11 mouse cellular contexts compared by ENCODE assay signal in the genomic region with DNA sequence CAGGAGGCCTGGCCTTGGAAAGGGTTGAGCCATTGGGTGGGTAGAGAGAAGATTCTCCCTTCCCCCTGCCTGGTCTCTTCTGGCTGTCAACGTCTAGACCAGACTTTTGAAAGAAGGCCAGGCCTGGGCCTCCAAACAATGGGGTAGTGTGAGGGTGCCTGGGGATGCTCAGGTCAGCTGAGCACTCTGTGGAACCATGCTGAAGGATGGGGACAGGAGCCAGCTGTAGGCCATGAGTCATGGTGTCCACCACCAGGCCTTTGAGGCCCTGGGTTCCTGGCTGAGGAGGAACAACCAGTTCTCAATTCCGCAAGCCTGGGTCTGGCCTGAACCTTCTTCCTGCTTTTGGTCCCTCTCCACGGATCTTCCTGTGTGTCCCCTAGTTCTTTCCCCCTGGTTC. TPM values are rescaled to one million over a fixed set of nuclear protein-coding genes. Genes with fewer than 3 reads are reported as not detected.
A peak's percentile ranks its signal among the peaks of the same experiment; 100 is the strongest.
DNase-seq lines count a peak whose midpoint lies in the region; ATAC-seq and TF ChIP-seq lines count a peak whose summit lies in the region.
"Had no signal": no experiment of that assay in that cellular context is flagged by ENCODE, and none has a peak within 500 bp of the region (broad histone marks: within the 10 kb centered on the region; RNA-seq: fewer than 3 reads in every experiment).

No protein-coding gene starts in this region.

- H3K9ac ChIP-seq in intestine, embryonic 15.5 days, result no peak overlapping the region
- H3K9ac ChIP-seq: neural tube, embryonic 12.5 days; stomach, embryonic 15.5 days had no signal

- no peaks in the 10 kb centered on the region for H3K27me3 ChIP-seq in heart, embryonic 10.5 days (ENCODE audit: insufficient read depth, poor library complexity, severe bottlenecking)
- H3K27me3 ChIP-seq in intestine, embryonic 15.5 days (replicated peaks), result no peaks in the 10 kb centered on the region
- H3K27me3 ChIP-seq: neural tube, embryonic 12.5 days; stomach, embryonic 15.5 days had no signal

- no peak for TF ChIP-seq CTCF in bone marrow macrophage, adult 2 months (IDR thresholded peaks at IDR 0.05; ENCODE audit: low read depth, low read length)

- peaks cover 93% of the 10 kb centered on the region for H3K4me1 ChIP-seq in bone marrow macrophage, adult 2 months (ENCODE audit: control insufficient read depth, insufficient read depth, low read length)
- peaks cover 26% of the 10 kb centered on the region for H3K4me1 ChIP-seq in heart, embryonic 10.5 days
- H3K4me1 ChIP-seq in intestine, embryonic 15.5 days (replicated peaks), result 0 out of 2 replicates have a peak, but pooled peaks cover 6% of the 10 kb centered on the region
- H3K4me1 ChIP-seq: limb, embryonic 10.5 days; neural tube, embryonic 12.5 days had no signal

- no peaks in the 10 kb centered on the region for H3K9me3 ChIP-seq in heart, embryonic 10.5 days
- no peaks in the 10 kb centered on the region for H3K9me3 ChIP-seq in intestine, embryonic 15.5 days
- H3K9me3 ChIP-seq: limb, embryonic 10.5 days; neural tube, embryonic 12.5 days; stomach, embryonic 15.5 days had no signal

- TF ChIP-seq POLR2A in bone marrow macrophage, adult 2 months (IDR thresholded peaks at IDR 0.05; ENCODE audit: borderline replicate concordance, low read depth, low read length), result no peak

- DNase-seq in left cerebral cortex, adult 9 months (ENCODE audit: low spot score in 2 of 2), result peak; percentile 58 to 59
- no peak for DNase-seq in left cerebral cortex, postnatal 14 days (ENCODE audit: low spot score in 2 of 2)
- DNase-seq in heart, embryonic 10.5 days (ENCODE audit: low spot score), result no peak
- DNase-seq in embryo, embryonic 10 days (ENCODE audit: low spot score), result no peak

- intact Hi-C loops in left cerebral cortex, postnatal 14 days (cut with DNase I), result no loop called here

- H3K36me3 ChIP-seq in heart, embryonic 10.5 days, result no peaks in the 10 kb centered on the region
- no peaks in the 10 kb centered on the region; the same call in 1 of the 2 replicates for H3K36me3 ChIP-seq in macrophage (ENCODE audit: inconsistent target)
- H3K36me3 ChIP-seq in intestine, embryonic 15.5 days, result no peaks in the 10 kb centered on the region
- H3K36me3 ChIP-seq: limb, embryonic 10.5 days; neural tube, embryonic 12.5 days; stomach, embryonic 15.5 days had no signal

- no peak overlapping the region for H3K4me2 ChIP-seq in intestine, embryonic 15.5 days (replicated peaks)
- H3K4me2 ChIP-seq: neural tube, embryonic 12.5 days; stomach, embryonic 15.5 days had no signal

- peak overlapping the region; percentile 99 for H3K27ac ChIP-seq in bone marrow macrophage, adult 2 months (ENCODE audit: insufficient read depth, low read depth, low read length)
- peak overlapping the region; percentile 37; the same call in 1 of the 2 replicates for H3K27ac ChIP-seq in heart, embryonic 10.5 days
- H3K27ac ChIP-seq in macrophage, result peak overlapping the region; percentile 100
- H3K27ac ChIP-seq in intestine, embryonic 15.5 days, result no peak overlapping the region
- H3K27ac ChIP-seq: limb, embryonic 10.5 days; neural tube, embryonic 12.5 days; stomach, embryonic 15.5 days had no signal

- H3K79me2 ChIP-seq in macrophage (ENCODE audit: inconsistent target), result peaks cover 84% of the 10 kb centered on the region

- H3K4me3 ChIP-seq in bone marrow macrophage, adult 2 months (ENCODE audit: insufficient read depth, low read length), result peak overlapping the region; percentile 11; the same call in 1 of the 2 replicates
- H3K4me3 ChIP-seq in heart, embryonic 10.5 days, result no peak overlapping the region
- no peak overlapping the region for H3K4me3 ChIP-seq in macrophage (ENCODE audit: inconsistent target)
- H3K4me3 ChIP-seq in intestine, embryonic 15.5 days (replicated peaks), result no peak overlapping the region
- H3K4me3 ChIP-seq: limb, embryonic 10.5 days; neural tube, embryonic 12.5 days; stomach, embryonic 15.5 days had no signal

- 53% methylated on average over 3 of the region's 3 CpGs for WGBS in heart, embryonic 10.5 days
- WGBS in macrophage (ENCODE audit: missing documents), result 16% methylated on average over 3 of the region's 3 CpGs
- WGBS in intestine, embryonic 15.5 days, result 74% methylated on average over 3 of the region's 3 CpGs

- ATAC-seq in intestine, embryonic 15.5 days, result no peak
- ATAC-seq: hindbrain, embryonic 16.5 days had no signal

RNA-seq across cellular contexts. Expression of gene Sh3bp2, which starts 8.2 kb away (rescaled TPM):
- 1 to 10 TPM; 2.8 to 4.6 TPM for total RNA-seq in left cerebral cortex, postnatal 14 days (2021)
- polyA plus RNA-seq in bone marrow macrophage, adult 2 months (2012; ENCODE audit: insufficient read depth, insufficient read length, missing spikeins), result 129 and 132 TPM in 2 replicates
- 3.6 and 6.0 TPM in 2 replicates for polyA plus RNA-seq in heart, embryonic 10.5 days (2016; fragmentation: Nextera tagmentation; extraction: Ambion mirVana)
- total RNA-seq in macrophage (2018; cell fraction: chromatin; rRNA removed), result 100 to 1,000 TPM; 175 to 607 (median 366) TPM
- total RNA-seq in macrophage (2018; cell fraction: cytosol; rRNA removed), result 100 to 1,000 TPM in 18 of 26 experiments, 10 to 100 TPM in 8; 68.6 to 194 (median 120) TPM
- total RNA-seq in macrophage (2018; cell fraction: nucleus; rRNA removed), result 100 to 1,000 TPM; 130 to 352 (median 231) TPM
- 112 to 135 TPM (median 116 TPM) in 3 replicates for polyA plus RNA-seq in macrophage (2018)
- polyA plus RNA-seq in intestine, embryonic 15.5 days (2015; fragmentation: Nextera tagmentation; extraction: Ambion mirVana), result 4.5 and 6.2 TPM in 2 replicates

RNA-seq across cellular contexts. Expression of gene Tnip2, which starts 20.0 kb away (rescaled TPM):
- total RNA-seq in left cerebral cortex, postnatal 14 days (2021), result 10 to 100 TPM in 1 of 2 experiments, 1 to 10 TPM in 1; 9.2 to 11.7 TPM
- polyA plus RNA-seq in bone marrow macrophage, adult 2 months (2012; ENCODE audit: insufficient read depth, insufficient read length, missing spikeins), result 34.2 and 43.9 TPM in 2 replicates
- polyA plus RNA-seq in heart, embryonic 10.5 days (2016; fragmentation: Nextera tagmentation; extraction: Ambion mirVana), result 9.9 and 14.6 TPM in 2 replicates
- 100 to 1,000 TPM; 108 to 396 (median 174) TPM for total RNA-seq in macrophage (2018; cell fraction: chromatin; rRNA removed)
- total RNA-seq in macrophage (2018; cell fraction: cytosol; rRNA removed), result 10 to 100 TPM; 16.4 to 32.3 (median 19.7) TPM
- 100 to 1,000 TPM in 14 of 26 experiments, 10 to 100 TPM in 12; 60.1 to 370 (median 104) TPM for total RNA-seq in macrophage (2018; cell fraction: nucleus; rRNA removed)
- polyA plus RNA-seq in macrophage (2018), result 20.0 to 28.2 TPM (median 24.5 TPM) in 3 replicates
- 14.4 and 16.2 TPM in 2 replicates for polyA plus RNA-seq in intestine, embryonic 15.5 days (2015; fragmentation: Nextera tagmentation; extraction: Ambion mirVana)

RNA-seq across cellular contexts. Expression of gene Add1, which starts 39.6 kb away (rescaled TPM):
- total RNA-seq in left cerebral cortex, postnatal 14 days (2021), result 100 to 1,000 TPM; 361 to 367 TPM
- 120 and 122 TPM in 2 replicates for polyA plus RNA-seq in bone marrow macrophage, adult 2 months (2012; ENCODE audit: insufficient read depth, insufficient read length, missing spikeins)
- 177 and 187 TPM in 2 replicates for polyA plus RNA-seq in heart, embryonic 10.5 days (2016; fragmentation: Nextera tagmentation; extraction: Ambion mirVana)
- total RNA-seq in macrophage (2018; cell fraction: chromatin; rRNA removed), result 100 to 1,000 TPM; 113 to 315 (median 212) TPM
- total RNA-seq in macrophage (2018; cell fraction: cytosol; rRNA removed), result 100 to 1,000 TPM in 22 of 26 experiments, 10 to 100 TPM in 4; 93.8 to 151 (median 117) TPM
- total RNA-seq in macrophage (2018; cell fraction: nucleus; rRNA removed), result 100 to 1,000 TPM in 25 of 26 experiments, 10 to 100 TPM in 1; 98.1 to 214 (median 158) TPM
- polyA plus RNA-seq in macrophage (2018), result 107 to 147 TPM (median 116 TPM) in 3 replicates
- 141 and 149 TPM in 2 replicates for polyA plus RNA-seq in intestine, embryonic 15.5 days (2015; fragmentation: Nextera tagmentation; extraction: Ambion mirVana)

Comparison
In these comparisons a context has a peak if more than half of its experiments do, and no peak if none do; other contexts are left out.
1. DNase-seq: peak in left cerebral cortex, adult 9 months (2 of 2); none in left cerebral cortex, postnatal 14 days (0 of 2), heart, embryonic 10.5 days (single experiment) and embryo, embryonic 10 days (single experiment).
2. RNA of gene Sh3bp2, which starts 8.2 kb away (polyA plus RNA-seq): 129 to 132 TPM in bone marrow macrophage, adult 2 months and 112 to 135 TPM in macrophage; 3.6 to 6.0 TPM in heart, embryonic 10.5 days and 4.5 to 6.2 TPM in intestine, embryonic 15.5 days; every median in the first group is over 10 times any median in the second.